Mouse (Mus musculus): ENCODE measurements around the gene March6. TPM values are rescaled to one million over a fixed set of nuclear protein-coding genes. Genes with fewer than 3 reads are reported as not detected.

The March6 gene
- polyA plus RNA-seq, 1 experiment from 2014 or later: 28.2 TPM

DNA sequence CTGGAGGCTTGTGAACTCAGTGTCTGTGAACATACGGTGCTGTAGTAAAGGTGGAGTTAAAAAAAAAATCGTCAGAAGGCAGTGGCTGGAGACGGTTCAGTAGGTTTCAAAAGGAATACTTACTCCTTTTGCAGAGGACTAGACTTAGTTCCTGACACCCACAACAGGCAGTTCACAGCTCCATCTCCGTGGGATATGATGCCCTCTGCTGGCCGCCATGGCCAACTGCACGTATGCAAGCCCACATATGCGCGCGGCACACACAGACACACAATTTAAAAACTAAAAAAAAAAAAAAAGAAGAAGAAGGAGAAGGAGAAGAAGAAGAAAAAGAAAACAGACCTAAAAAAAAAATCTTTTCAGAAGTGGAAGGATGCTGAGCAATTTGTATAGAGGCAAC lies 111.8 kb downstream of the March6 start:
- no peak overlapping the region for H3K4me3 ChIP-seq (ENCODE audit: low read length)
- H3K4me1 ChIP-seq (replicated peaks; ENCODE audit: control insufficient read depth, insufficient read depth, low read length): peaks cover 11% of the 10 kb centered on the region
- peak overlapping the region; percentile 76; the same call in 1 of the 2 replicates for H3K27ac ChIP-seq (ENCODE audit: low read length)
- no peak overlapping the region for H3K9ac ChIP-seq (ENCODE audit: low read length)
- WGBS: 40% methylated on average over 9 of the region's 9 CpGs
- no peak for ATAC-seq (ENCODE audit: low read depth)
- H3K4me2 ChIP-seq (ENCODE audit: low read depth, low read length): peak overlapping the region; percentile 33; the same call in 1 of the 2 replicates
- H3K9me3 ChIP-seq (ENCODE audit: control insufficient read depth, low read length): no peaks in the 10 kb centered on the region
- no peaks in the 10 kb centered on the region for H3K36me3 ChIP-seq (ENCODE audit: control insufficient read depth, insufficient read depth, low read length)
- H3K27me3 ChIP-seq (ENCODE audit: control insufficient read depth, insufficient read depth, low read depth, low read length): no peaks in the 10 kb centered on the region

- peaks cover 11% of the 10 kb centered on the region for H3K4me1 ChIP-seq (replicated peaks; ENCODE audit: control insufficient read depth, insufficient read depth, low read length)
Observed at GRCm38 (mm10) chr15:31418686-31419024, 112.2 kb downstream of the March6 start.

GRCm38 (mm10) chr15:31417796-31418685 lies 112.8 kb downstream of the March6 start:
- Histone ChIP-seq H3K27ac (ENCODE audit: low read length) (peak overlapping the region; percentile 76), H3K9me3 (ENCODE audit: control insufficient read depth, low read length) (no peaks in the 10 kb centered on the region), H3K36me3 (ENCODE audit: control insufficient read depth, insufficient read depth, low read length) (no peaks in the 10 kb centered on the region), H3K27me3 (ENCODE audit: control insufficient read depth, insufficient read depth, low read depth, low read length) (no peaks in the 10 kb centered on the region), H3K9ac (ENCODE audit: low read length) (peak overlapping the region; percentile 4; the same call in 1 of the 2 replicates), H3K4me3 (ENCODE audit: low read length) (0 out of 2 replicates have a peak overlapping the region, but pooled peaks have one; percentile 10), H3K4me1 (replicated peaks; ENCODE audit: control insufficient read depth, insufficient read depth, low read length) (peaks cover 12% of the 10 kb centered on the region), H3K4me2 (ENCODE audit: low read depth, low read length) (peak overlapping the region; percentile 33)
- WGBS: 26% methylated on average over 21 of the region's 21 CpGs
- ATAC-seq (ENCODE audit: low read depth): peak; percentile 85

More at GRCm38 (mm10) chr15:31418686-31419024, 112.2 kb downstream of the March6 start:
- H3K9ac ChIP-seq (ENCODE audit: low read length): no peak overlapping the region
- peak overlapping the region; percentile 33 for H3K4me2 ChIP-seq (ENCODE audit: low read depth, low read length)
- peak overlapping the region; percentile 76 for H3K27ac ChIP-seq (ENCODE audit: low read length)
- ATAC-seq (ENCODE audit: low read depth): no peak
- 16% methylated on average over 7 of the region's 7 CpGs for WGBS
- no peaks in the 10 kb centered on the region for H3K9me3 ChIP-seq (ENCODE audit: control insufficient read depth, low read length)
- 0 out of 2 replicates have a peak overlapping the region, but pooled peaks have one; percentile 10 for H3K4me3 ChIP-seq (ENCODE audit: low read length)
- no peaks in the 10 kb centered on the region for H3K27me3 ChIP-seq (ENCODE audit: control insufficient read depth, insufficient read depth, low read depth, low read length)
- no peaks in the 10 kb centered on the region for H3K36me3 ChIP-seq (ENCODE audit: control insufficient read depth, insufficient read depth, low read length)

- Histone ChIP-seq H3K9ac (ENCODE audit: low read length) (no peak overlapping the region), H3K27me3 (ENCODE audit: control insufficient read depth, insufficient read depth, low read depth, low read length) (no peaks in the 10 kb centered on the region), H3K4me1 (replicated peaks; ENCODE audit: control insufficient read depth, insufficient read depth, low read length) (peaks cover 14% of the 10 kb centered on the region), H3K4me2 (ENCODE audit: low read depth, low read length) (no peak overlapping the region; the same call in 1 of the 2 replicates), H3K4me3 (ENCODE audit: low read length) (no peak overlapping the region), H3K9me3 (ENCODE audit: control insufficient read depth, low read length) (no peaks in the 10 kb centered on the region), H3K27ac (ENCODE audit: low read length) (peak overlapping the region; percentile 76), H3K36me3 (ENCODE audit: control insufficient read depth, insufficient read depth, low read length) (no peaks in the 10 kb centered on the region)
- ATAC-seq (ENCODE audit: low read depth): 0 out of 2 replicates have a peak, but pooled peaks have one; percentile 4
- 40% methylated on average over 6 of the region's 6 CpGs for WGBS
Observed at GRCm38 (mm10) chr15:31417409-31417795, 113.5 kb downstream of the March6 start.

- 43% methylated on average over 4 of the region's 4 CpGs for WGBS
- Histone ChIP-seq H3K4me3 (ENCODE audit: low read length) (no peak overlapping the region), H3K9me3 (ENCODE audit: control insufficient read depth, low read length) (no peaks in the 10 kb centered on the region), H3K36me3 (ENCODE audit: control insufficient read depth, insufficient read depth, low read length) (no peaks in the 10 kb centered on the region), H3K27me3 (ENCODE audit: control insufficient read depth, insufficient read depth, low read depth, low read length) (no peaks in the 10 kb centered on the region), H3K4me1 (replicated peaks; ENCODE audit: control insufficient read depth, insufficient read depth, low read length) (peaks cover 14% of the 10 kb centered on the region), H3K4me2 (ENCODE audit: low read depth, low read length) (no peak overlapping the region), H3K27ac (ENCODE audit: low read length) (no peak overlapping the region), H3K9ac (ENCODE audit: low read length) (no peak overlapping the region)
- ATAC-seq (ENCODE audit: low read depth): peak; percentile 26
Observed at GRCm38 (mm10) chr15:31415181-31415580, 115.7 kb downstream of the March6 start.

- H3K27me3 ChIP-seq (ENCODE audit: control insufficient read depth, insufficient read depth, low read depth, low read length): no peaks in the 10 kb centered on the region
- H3K4me2 ChIP-seq (ENCODE audit: low read depth, low read length): no peak overlapping the region
- H3K9me3 ChIP-seq (ENCODE audit: control insufficient read depth, low read length): no peaks in the 10 kb centered on the region
- no peak overlapping the region for H3K9ac ChIP-seq (ENCODE audit: low read length)
- no peak overlapping the region for H3K27ac ChIP-seq (ENCODE audit: low read length)
- WGBS: 59% methylated on average over 6 of the region's 6 CpGs
- no peaks in the 10 kb centered on the region for H3K36me3 ChIP-seq (ENCODE audit: control insufficient read depth, insufficient read depth, low read length)
- ATAC-seq (ENCODE audit: low read depth): no peak
- H3K4me1 ChIP-seq (replicated peaks; ENCODE audit: control insufficient read depth, insufficient read depth, low read length): peaks cover 14% of the 10 kb centered on the region
- H3K4me3 ChIP-seq (ENCODE audit: low read length): no peak overlapping the region
Observed at GRCm38 (mm10) chr15:31414179-31414898, 116.5 kb downstream of the March6 start.

GRCm38 (mm10) chr15:31413662-31414061 lies 117.2 kb downstream of the March6 start:
- WGBS: 80% methylated on average over 6 of the region's 6 CpGs
- no peaks in the 10 kb centered on the region for H3K36me3 ChIP-seq (ENCODE audit: control insufficient read depth, insufficient read depth, low read length)
- no peak overlapping the region for H3K4me2 ChIP-seq (ENCODE audit: low read depth, low read length)
- H3K9ac ChIP-seq (ENCODE audit: low read length): no peak overlapping the region
- no peak for ATAC-seq (ENCODE audit: low read depth)
- no peaks in the 10 kb centered on the region for H3K9me3 ChIP-seq (ENCODE audit: control insufficient read depth, low read length)
- peaks cover 14% of the 10 kb centered on the region for H3K4me1 ChIP-seq (replicated peaks; ENCODE audit: control insufficient read depth, insufficient read depth, low read length)
- no peak overlapping the region for H3K27ac ChIP-seq (ENCODE audit: low read length)
- no peak overlapping the region for H3K4me3 ChIP-seq (ENCODE audit: low read length)
- H3K27me3 ChIP-seq (ENCODE audit: control insufficient read depth, insufficient read depth, low read depth, low read length): no peaks in the 10 kb centered on the region

DNA sequence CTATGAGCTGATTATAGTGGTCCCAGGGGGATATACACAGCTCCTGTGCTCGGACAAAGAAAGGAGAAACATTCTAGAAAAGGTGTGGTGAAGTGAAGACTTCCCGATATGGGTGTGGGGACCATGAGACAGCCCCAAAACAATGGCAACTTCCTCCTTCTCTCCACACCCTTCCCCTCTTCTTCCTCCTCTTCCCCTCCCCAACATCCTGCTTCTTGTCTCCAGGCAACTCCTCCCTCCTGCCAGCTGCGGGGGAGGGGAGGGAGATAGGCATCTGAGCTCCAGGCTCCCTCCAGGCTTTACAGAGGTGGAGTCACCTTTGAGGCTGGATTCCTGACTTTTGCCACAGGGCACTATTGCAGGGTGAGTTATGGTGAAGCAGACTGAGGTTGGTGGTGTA lies 117.9 kb downstream of the March6 start:
- no peak overlapping the region for H3K4me2 ChIP-seq (ENCODE audit: low read depth, low read length)
- H3K27me3 ChIP-seq (ENCODE audit: control insufficient read depth, insufficient read depth, low read depth, low read length): no peaks in the 10 kb centered on the region
- no peaks in the 10 kb centered on the region for H3K36me3 ChIP-seq (ENCODE audit: control insufficient read depth, insufficient read depth, low read length)
- 40% methylated on average over 3 of the region's 3 CpGs for WGBS
- no peaks in the 10 kb centered on the region for H3K9me3 ChIP-seq (ENCODE audit: control insufficient read depth, low read length)
- peak; percentile 55 for ATAC-seq (ENCODE audit: low read depth)
- no peak overlapping the region for H3K9ac ChIP-seq (ENCODE audit: low read length)
- no peak overlapping the region for H3K4me3 ChIP-seq (ENCODE audit: low read length)
- H3K27ac ChIP-seq (ENCODE audit: low read length): peak overlapping the region; percentile 50
- H3K4me1 ChIP-seq (replicated peaks; ENCODE audit: control insufficient read depth, insufficient read depth, low read length): peaks cover 9% of the 10 kb centered on the region; the same call in 1 of the 2 replicates

GRCm38 (mm10) chr15:31412436-31412835 lies 118.4 kb downstream of the March6 start:
- Histone ChIP-seq H3K4me1 (replicated peaks; ENCODE audit: control insufficient read depth, insufficient read depth, low read length) (peaks cover 4% of the 10 kb centered on the region; the same call in 1 of the 2 replicates), H3K27me3 (ENCODE audit: control insufficient read depth, insufficient read depth, low read depth, low read length) (no peaks in the 10 kb centered on the region), H3K4me3 (ENCODE audit: low read length) (no peak overlapping the region), H3K9me3 (ENCODE audit: control insufficient read depth, low read length) (no peaks in the 10 kb centered on the region), H3K27ac (ENCODE audit: low read length) (peak overlapping the region; percentile 50), H3K4me2 (ENCODE audit: low read depth, low read length) (no peak overlapping the region), H3K36me3 (ENCODE audit: control insufficient read depth, insufficient read depth, low read length) (no peaks in the 10 kb centered on the region), H3K9ac (ENCODE audit: low read length) (no peak overlapping the region)
- WGBS: 68% methylated on average over 6 of the region's 6 CpGs
- ATAC-seq (ENCODE audit: low read depth): no peak
